Mouse (Mus musculus): ENCODE results near the gene Dnajc22. TPM values are rescaled to one million over a fixed set of nuclear protein-coding genes. Genes with fewer than 3 reads are reported as not detected.
"Not testable (repeated sequence)": the region's sequence is repeated elsewhere in the genome, so short reads cannot be mapped to it uniquely, and the experiment has no call there.

The Dnajc22 gene
- total RNA-seq (2021): 1.9 and 3.8 TPM in 2 replicates
- long read RNA-seq, transcript Dnajc22-201 (3 exons, 1,564 nt): major isoform, 56 of 62 reads
- long read RNA-seq, partial matches to known transcripts: 4 of 62 reads
- long read RNA-seq, other reads (novel, unspliced or antisense): 2 of 62 reads

- DNase-seq: no peak
Measured at GRCm38 (mm10) chr15:99092870-99093269, at the start of gene Dnajc22. Gene Dnajc22 (plus strand): TSS chr15:99093170.

DNA sequence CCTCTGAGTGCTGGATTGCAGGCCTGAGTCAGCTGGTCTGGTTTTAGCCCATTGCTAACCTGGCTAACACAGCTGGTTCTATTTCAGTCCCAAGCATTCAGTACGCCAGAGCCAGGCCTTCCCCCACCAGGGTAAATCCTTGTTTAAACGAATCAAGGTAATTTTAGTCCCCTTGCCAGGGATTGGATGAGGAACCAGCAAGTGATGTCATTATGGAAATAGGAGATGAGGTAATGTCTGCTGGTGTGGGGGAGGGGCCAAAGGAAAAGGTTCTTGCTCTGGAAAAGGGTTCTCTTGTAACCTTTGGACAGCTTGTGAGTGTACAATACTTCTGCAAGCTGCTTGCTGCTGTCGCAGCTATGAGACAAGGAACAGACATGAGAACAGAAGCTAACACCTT lies 48.1 kb upstream of the Dnajc22 start:
- DNase-seq: no peak

DNA sequence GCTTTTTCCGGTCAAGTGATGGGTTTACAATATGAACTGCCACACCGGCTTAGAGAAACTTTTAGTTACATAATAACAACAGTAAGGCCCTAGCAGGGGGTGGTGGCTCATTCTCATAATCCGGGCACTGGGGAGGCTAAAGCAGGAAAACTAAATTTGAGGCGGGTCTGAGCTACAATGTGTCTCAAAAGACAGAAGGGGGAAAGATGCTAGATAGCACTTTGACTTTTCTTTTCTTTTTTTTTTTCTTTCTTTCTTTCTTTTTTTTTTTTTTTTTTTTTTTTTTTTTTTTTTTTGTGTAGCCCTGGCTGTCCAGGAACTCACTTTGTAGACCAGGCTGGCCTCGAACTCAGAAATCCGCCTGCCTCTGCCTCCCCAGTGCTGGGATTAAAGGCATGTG lies 47.2 kb upstream of the Dnajc22 start:
- not testable (repeated sequence) for DNase-seq

GRCm38 (mm10) chr15:99049473-99050253 lies 43.3 kb upstream of the Dnajc22 start:
- DNase-seq: no peak

GRCm38 (mm10) chr15:99053373-99053772 lies 39.6 kb upstream of the Dnajc22 start:
- DNase-seq: no peak

DNA sequence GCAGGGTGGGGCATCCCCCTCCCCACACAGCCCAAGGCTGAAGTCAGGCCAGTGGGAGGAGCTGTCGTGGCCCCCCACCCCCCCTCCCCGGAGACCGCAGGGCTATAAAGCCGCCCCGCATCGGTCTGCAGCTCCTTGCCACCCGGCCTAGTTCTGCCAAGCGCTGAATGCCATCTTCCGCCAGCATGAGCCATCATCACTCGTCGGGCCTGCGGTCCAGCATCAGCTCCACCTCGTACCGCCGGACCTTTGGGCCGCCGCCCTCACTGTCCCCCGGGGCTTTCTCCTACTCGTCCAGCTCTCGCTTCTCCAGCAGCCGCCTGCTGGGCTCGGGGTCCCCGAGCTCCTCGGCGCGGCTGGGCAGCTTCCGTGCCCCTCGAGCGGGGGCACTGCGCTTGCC lies 37.9 kb upstream of the Dnajc22 start, which contains the start of gene Prph:
TSS of gene Prph (plus strand) at position 135 of the 400 bp plus-strand sequence.
- no peak for DNase-seq

- peak; percentile 45 for DNase-seq
Measured at GRCm38 (mm10) chr15:99055511-99055961, 37.4 kb upstream of the Dnajc22 start.

- DNase-seq: peak; percentile 41
Measured at GRCm38 (mm10) chr15:99056332-99056731, 36.6 kb upstream of the Dnajc22 start.

DNA sequence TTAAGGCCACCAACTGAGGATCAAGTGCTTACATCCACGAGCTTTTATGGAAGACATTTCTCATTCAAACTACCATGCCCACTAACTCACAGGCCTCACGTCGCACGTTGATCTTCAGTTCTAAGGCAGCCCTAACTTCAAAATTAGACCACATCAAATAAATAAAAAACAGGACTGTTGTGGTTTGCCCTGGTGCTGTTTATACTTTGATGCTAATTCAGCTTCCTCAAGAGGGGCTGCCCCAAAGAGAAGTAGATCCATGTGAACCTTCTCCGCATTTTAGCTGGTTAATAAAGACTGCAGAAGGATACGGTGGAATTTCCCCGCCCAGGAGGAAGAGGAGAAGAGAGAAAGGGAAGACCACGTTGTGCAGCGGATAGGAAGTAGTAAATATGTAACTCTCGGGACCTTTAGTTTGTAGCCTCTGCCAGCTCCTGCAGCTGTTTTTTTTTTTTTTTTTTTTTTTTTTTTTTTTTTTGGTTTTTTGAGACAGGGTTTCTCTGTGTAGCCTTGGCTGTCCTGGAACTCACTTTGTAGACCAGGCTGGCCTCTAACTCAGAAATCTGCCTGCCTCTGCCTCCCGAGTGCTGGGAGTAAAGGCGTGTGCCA lies 27.3 kb upstream of the Dnajc22 start:
- DNase-seq: no peak

- DNase-seq: no peak
Measured at GRCm38 (mm10) chr15:99071988-99072387, 21.0 kb upstream of the Dnajc22 start.

DNA sequence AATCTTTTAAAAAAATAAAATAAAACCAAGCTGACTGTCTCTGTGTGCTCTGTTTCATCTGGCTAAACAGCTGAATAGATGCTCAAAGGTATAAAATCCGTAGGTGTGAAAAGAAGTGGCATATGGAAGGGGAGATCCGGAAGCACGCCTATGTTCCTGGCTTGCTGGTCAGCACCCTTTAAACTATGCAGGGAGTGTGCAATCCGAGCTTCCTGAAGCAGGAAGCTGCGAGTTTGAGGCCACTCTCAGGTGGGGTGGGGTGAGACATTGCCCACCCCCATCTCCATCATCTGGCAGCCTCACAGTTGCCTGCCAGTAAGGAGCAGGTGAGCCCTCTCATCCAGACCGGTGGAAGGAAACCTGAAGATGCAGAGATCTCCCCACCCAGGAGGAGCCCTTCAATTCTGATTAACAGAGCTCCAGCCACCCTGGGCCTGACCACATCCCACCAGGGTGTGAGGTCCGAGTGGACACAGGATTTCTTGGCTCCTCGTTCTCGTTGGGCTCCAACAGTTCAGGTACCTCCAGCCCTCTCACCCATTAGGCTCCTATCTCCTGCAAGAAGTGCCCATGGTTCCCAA lies 18.9 kb upstream of the Dnajc22 start, which contains the start of gene Troap:
TSS of gene Troap (plus strand) at position 557 of the 581 bp plus-strand sequence.
- DNase-seq: no peak

DNA sequence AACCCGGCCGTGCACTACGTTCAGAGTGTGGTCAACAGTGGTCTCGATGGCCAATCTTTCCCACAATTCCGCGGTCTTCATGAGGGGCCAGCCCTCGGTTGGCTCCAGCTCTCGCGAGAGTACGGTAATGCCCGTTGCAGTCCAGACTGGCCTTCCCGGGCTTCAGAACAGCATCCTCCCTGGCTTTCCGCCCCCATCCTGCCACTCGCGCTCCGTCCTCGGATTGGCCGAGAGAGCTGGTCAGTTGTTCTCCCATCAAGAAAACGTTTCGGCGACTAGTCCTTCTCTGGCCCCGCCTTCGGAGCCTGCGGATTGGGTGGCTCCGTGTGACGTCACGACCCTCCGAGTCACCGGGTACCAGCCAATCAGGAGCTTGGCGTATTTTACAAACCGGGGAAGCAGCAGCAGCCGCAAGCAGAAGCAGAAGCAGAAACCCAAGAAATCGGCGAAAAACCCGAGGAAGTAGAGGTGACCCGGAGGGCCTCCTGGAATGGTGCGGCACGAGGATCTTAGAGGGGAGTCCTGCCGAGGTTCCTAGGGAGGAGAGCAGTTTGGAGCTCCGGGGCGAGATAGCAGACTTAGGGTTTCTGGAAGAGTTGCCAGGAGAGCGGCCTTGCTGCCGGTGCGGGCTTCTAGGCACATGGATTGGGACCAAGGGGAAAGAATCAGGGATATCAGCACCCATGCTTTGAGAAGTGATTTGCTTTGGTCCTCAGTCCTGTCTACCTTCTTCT lies 18.2 kb upstream of the Dnajc22 start:
- peak; percentile 96 for DNase-seq

- not testable (repeated sequence) for DNase-seq
Measured at GRCm38 (mm10) chr15:99076011-99076410, 17.0 kb upstream of the Dnajc22 start.

GRCm38 (mm10) chr15:99078181-99078910 lies 14.6 kb upstream of the Dnajc22 start:
- no peak for DNase-seq

DNA sequence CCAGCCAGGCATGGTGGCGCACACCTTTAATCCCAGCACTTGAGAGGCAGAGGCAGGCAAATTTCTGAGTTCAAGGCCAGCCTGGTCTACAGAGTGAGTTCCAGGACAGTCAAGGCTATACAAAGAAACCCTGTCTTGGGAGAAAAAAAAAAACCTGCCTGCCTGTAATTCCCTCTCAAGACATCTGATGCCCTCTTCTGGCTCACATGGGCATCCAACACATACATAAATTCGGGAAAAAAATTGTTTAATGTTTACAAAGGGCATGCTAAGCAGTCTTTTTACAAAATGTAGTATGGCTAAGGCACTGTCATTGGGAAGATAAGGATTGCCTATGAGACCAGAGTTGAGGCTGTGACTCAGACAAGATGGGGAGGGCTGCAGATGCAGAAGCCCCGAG lies 13.2 kb upstream of the Dnajc22 start:
- no peak for DNase-seq

DNA sequence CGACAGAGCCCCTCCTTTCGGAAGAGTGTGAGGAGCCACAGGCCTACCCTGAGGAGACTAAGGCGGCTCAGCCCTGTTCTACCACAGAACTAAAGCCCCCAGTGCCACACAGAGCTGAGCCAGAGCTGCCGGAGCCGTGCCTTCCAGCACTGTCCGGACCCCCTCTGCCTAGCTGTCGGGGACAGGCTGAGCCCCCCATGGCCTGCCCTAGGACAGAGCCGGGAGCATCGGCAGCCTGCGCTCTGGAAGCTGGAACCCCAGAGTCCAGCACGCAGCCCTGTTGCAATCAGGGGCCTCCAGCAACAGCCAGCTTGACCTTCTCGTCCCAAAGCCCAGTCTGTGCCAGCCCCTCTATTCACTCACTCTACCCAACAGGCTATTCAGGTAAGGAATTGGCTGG lies 10.6 kb upstream of the Dnajc22 start:
- no peak for DNase-seq

DNA sequence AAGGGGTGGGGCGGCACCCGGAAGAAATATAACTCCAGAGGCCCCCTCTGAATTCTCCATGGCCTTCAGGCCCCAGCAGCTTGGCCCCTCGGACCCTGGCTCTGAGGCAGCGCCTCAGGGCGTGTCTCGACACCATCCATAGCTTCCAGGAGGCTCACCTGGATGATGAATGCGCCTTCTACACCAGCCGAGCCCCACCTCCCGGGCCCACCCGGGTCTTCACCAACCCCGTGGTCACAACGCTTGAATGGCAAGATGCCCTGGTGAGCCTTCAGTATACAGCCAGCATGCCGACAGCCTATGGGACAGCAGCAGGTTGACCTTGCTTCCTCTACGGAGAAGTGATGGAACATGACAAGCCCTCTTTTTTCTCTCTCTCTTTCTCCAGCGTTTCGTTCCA lies 10.1 kb upstream of the Dnajc22 start:
- DNase-seq: no peak

- peak; percentile 44 for DNase-seq
Measured at GRCm38 (mm10) chr15:99083258-99083657, 9.7 kb upstream of the Dnajc22 start.

DNA sequence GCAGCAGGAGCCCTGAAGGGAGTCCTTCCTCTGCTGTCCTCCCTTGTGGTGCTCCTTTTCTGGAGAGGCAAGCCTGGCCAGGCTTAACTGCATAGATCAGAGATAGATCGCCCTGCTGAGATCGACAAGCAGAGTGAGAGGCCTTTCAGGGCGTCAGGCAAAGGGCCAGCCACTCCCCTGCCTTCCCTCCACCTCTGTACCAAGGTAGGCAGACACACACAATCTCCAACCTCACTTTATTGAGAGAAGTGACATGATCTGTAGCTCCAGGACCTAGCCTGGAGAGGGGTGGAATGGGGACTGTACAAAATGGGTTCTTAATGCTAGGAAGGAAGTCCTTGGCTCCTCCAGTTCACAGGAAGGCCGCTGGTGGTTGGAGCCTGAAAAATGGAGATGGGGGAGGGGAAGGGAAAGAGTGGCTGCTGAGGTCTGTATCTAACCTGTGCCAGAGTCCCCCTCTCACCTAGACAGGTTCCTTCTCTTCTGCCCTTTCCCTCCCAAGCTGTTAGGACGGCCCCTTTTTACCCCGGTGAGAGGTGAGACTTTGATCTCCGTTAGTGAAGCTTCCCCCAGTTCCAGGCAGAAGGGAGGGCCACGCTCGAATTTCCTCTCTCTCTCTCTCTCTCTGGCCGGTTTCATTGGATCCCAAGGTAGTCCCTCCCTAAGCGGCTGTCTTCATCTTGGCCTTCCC lies 9.0 kb upstream of the Dnajc22 start:
- no peak for DNase-seq

GRCm38 (mm10) chr15:99084618-99085017 lies 8.4 kb upstream of the Dnajc22 start:
- DNase-seq: no peak

GRCm38 (mm10) chr15:99085997-99086396 lies 7.0 kb upstream of the Dnajc22 start:
- no peak for DNase-seq

All from adrenal gland, postnatal 25 days (tissue).